Mouse (Mus musculus): ENCODE measurements at regions not wholly inside any gene's neighbourhood (a gene's known extent, or its start where the extent isn't known, plus 50 kb on each side); places are given as distances from the start of the nearest gene placed in this dataset.

DNA sequence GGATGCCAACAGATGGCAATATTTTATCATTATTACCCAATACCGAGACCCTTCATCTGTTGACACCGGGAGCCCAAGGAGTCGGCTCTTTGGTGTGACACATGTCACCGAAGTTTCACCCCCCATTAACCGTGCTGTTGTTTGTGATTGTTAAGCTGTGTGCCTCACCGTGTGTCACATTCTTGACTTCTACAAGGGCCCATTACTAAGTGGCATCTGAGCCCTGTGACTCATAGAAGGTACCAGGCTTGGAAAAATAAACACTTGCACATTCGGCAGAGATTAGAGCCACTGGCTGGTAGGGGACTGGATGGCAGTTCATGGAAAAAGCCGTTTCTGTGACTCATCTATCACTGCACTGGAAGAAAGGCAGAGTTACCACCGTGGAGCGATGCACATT is 608.4 kb upstream of the Sox9 start:
- TF ChIP-seq CTCF (IDR thresholded peaks at IDR 0.05; ENCODE audit: low read depth) (no peak), EP300 (IDR thresholded peaks at IDR 0.05; ENCODE audit: low read depth) (no peak)

Measured in liver, embryonic 14.5 days (tissue).